31 mouse cellular contexts compared by ENCODE assay signal in genomic region chr13:4565996-4566395, GRCm38 (mm10). TPM values are rescaled to one million over a fixed set of nuclear protein-coding genes. Genes with fewer than 3 reads are reported as not detected.
"Had no signal": no experiment of that assay in that cellular context is flagged by ENCODE, and none has a peak within 500 bp of the region (broad histone marks: within the 10 kb centered on the region; RNA-seq: fewer than 3 reads in every experiment).

No protein-coding gene starts in this region.

- H3K9me3 ChIP-seq: embryonic facial prominence, embryonic 12.5 days; embryonic facial prominence, embryonic 13.5 days; embryonic facial prominence, embryonic 15.5 days; forebrain, embryonic 12.5 days; forebrain, embryonic 13.5 days; forebrain, embryonic 15.5 days; heart, embryonic 10.5 days had no signal

- H3K9ac ChIP-seq: embryonic facial prominence, embryonic 12.5 days; embryonic facial prominence, embryonic 13.5 days; embryonic facial prominence, embryonic 15.5 days; forebrain, embryonic 12.5 days; forebrain, embryonic 13.5 days; forebrain, embryonic 15.5 days; forebrain, postnatal 0 days had no signal

- H3K36me3 ChIP-seq: embryonic facial prominence, embryonic 12.5 days; embryonic facial prominence, embryonic 13.5 days; embryonic facial prominence, embryonic 15.5 days; forebrain, embryonic 10.5 days; forebrain, embryonic 12.5 days; forebrain, embryonic 15.5 days; heart, embryonic 10.5 days had no signal

- DNase-seq: cerebellum, adult 9-11 months; cerebellum, postnatal 10 days; cerebellum, postnatal 14 days; cerebellum, postnatal 25 days; cerebellum, postnatal 36 days; forebrain, postnatal 0 days; gastrocnemius, adult 2 months; gastrocnemius, postnatal 10 days; gastrocnemius, postnatal 14 days; gastrocnemius, postnatal 25 days; gastrocnemius, postnatal 36 days; heart, adult 11 months; heart, adult 18-20 months; heart, adult 2 months had no signal

- H3K27me3 ChIP-seq: embryonic facial prominence, embryonic 12.5 days; embryonic facial prominence, embryonic 13.5 days; embryonic facial prominence, embryonic 15.5 days; forebrain, embryonic 12.5 days; forebrain, embryonic 13.5 days; forebrain, embryonic 15.5 days had no signal

- H3K4me1 ChIP-seq: embryonic facial prominence, embryonic 12.5 days; embryonic facial prominence, embryonic 13.5 days; embryonic facial prominence, embryonic 15.5 days; forebrain, embryonic 10.5 days; forebrain, embryonic 12.5 days; forebrain, embryonic 13.5 days; forebrain, embryonic 15.5 days; heart, embryonic 10.5 days had no signal

- H3K4me3 ChIP-seq: embryonic facial prominence, embryonic 12.5 days; embryonic facial prominence, embryonic 13.5 days; embryonic facial prominence, embryonic 15.5 days; erythroblast, embryonic 14.5 days; forebrain, embryonic 10.5 days; forebrain, embryonic 12.5 days; forebrain, embryonic 13.5 days; forebrain, embryonic 15.5 days; gastrocnemius, adult 2 months; heart, adult 2 months; heart, embryonic 10.5 days had no signal

- H3K27ac ChIP-seq: embryonic facial prominence, embryonic 12.5 days; embryonic facial prominence, embryonic 13.5 days; embryonic facial prominence, embryonic 15.5 days; forebrain, embryonic 10.5 days; forebrain, embryonic 12.5 days; forebrain, embryonic 13.5 days; forebrain, embryonic 15.5 days; gastrocnemius, adult 2 months; heart, adult 2 months; heart, embryonic 10.5 days had no signal

RNA-seq across cellular contexts. Expression of gene Akr1c21, which starts 7.9 kb away (rescaled TPM):
- polyA plus RNA-seq: cortical plate, adult 2 months; embryonic facial prominence, embryonic 11.5 days; embryonic facial prominence, embryonic 12.5 days; embryonic facial prominence, embryonic 13.5 days; embryonic facial prominence, embryonic 14.5 days; erythroblast, embryonic 14.5 days; forebrain, embryonic 10.5 days; forebrain, embryonic 11.5 days; forebrain, embryonic 12.5 days; forebrain, embryonic 13.5 days; forebrain, embryonic 14.5 days; forebrain, embryonic 15.5 days; forebrain, embryonic 16.5 days; forebrain, postnatal 0 days; frontal cortex, adult 2 months; gonadal fat pad, adult 2 months; heart, adult 2 months; heart, embryonic 10.5 days had no signal

RNA-seq across cellular contexts. Expression of gene Akr1c20, which starts 42.9 kb away (rescaled TPM):
- polyA plus RNA-seq: cortical plate, adult 2 months; embryonic facial prominence, embryonic 11.5 days; embryonic facial prominence, embryonic 12.5 days; embryonic facial prominence, embryonic 13.5 days; embryonic facial prominence, embryonic 14.5 days; embryonic facial prominence, embryonic 15.5 days; erythroblast, embryonic 14.5 days; forebrain, embryonic 10.5 days; forebrain, embryonic 11.5 days; forebrain, embryonic 12.5 days; forebrain, embryonic 13.5 days; forebrain, embryonic 14.5 days; forebrain, embryonic 15.5 days; forebrain, embryonic 16.5 days; forebrain, postnatal 0 days; frontal cortex, adult 2 months; gonadal fat pad, adult 2 months; heart, adult 2 months; heart, embryonic 10.5 days had no signal
